ENCODE assay signal across 14 mouse cellular contexts in genomic region chr14:31138219-31138896, GRCm38 (mm10). TPM values are rescaled to one million over a fixed set of nuclear protein-coding genes. Genes with fewer than 3 reads are reported as not detected.
A peak's percentile ranks its signal among the peaks of the same experiment; 100 is the strongest.
DNase-seq lines count a peak whose midpoint lies in the region; ATAC-seq and TF ChIP-seq lines count a peak whose summit lies in the region.
"Had no signal": no experiment of that assay in that cellular context is flagged by ENCODE, and none has a peak within 500 bp of the region (broad histone marks: within the 10 kb centered on the region; RNA-seq: fewer than 3 reads in every experiment).

No protein-coding gene starts in this region.

- H3K4me2 ChIP-seq in heart, postnatal 0 days (ENCODE audit: low read depth, low read length), result no peak overlapping the region
- no peak overlapping the region for H3K4me2 ChIP-seq in lung, postnatal 0 days (replicated peaks; ENCODE audit: low read depth, low read length)
- H3K4me2 ChIP-seq: neural tube, embryonic 12.5 days had no signal

- 82% methylated on average over 30 of the region's 35 CpGs for WGBS in heart, postnatal 0 days
- WGBS in lung, postnatal 0 days, result 79% methylated on average over 26 of the region's 35 CpGs

- H3K4me3 ChIP-seq in heart, postnatal 0 days (ENCODE audit: low read depth, low read length), result no peak overlapping the region
- no peak overlapping the region for H3K4me3 ChIP-seq in lung, postnatal 0 days (ENCODE audit: low read depth, low read length)
- H3K4me3 ChIP-seq: midbrain, embryonic 10.5 days; neural tube, embryonic 12.5 days had no signal

- H3K9me3 ChIP-seq in heart, postnatal 0 days (replicated peaks; ENCODE audit: control insufficient read depth, low read length), result no peaks in the 10 kb centered on the region
- no peaks in the 10 kb centered on the region for H3K9me3 ChIP-seq in lung, postnatal 0 days (ENCODE audit: low read length)
- H3K9me3 ChIP-seq: midbrain, embryonic 10.5 days; neural tube, embryonic 12.5 days had no signal

- DNase-seq in cerebellum, adult 11-12 months, result peak; percentile 57
- no peak for DNase-seq in heart, postnatal 0 days (ENCODE audit: low spot score)
- no peak for DNase-seq in heart, postnatal 36 days
- no peak for DNase-seq in lung, postnatal 0 days (ENCODE audit: low spot score)
- no peak for DNase-seq in lung, postnatal 10 days
- peak; percentile 57 for DNase-seq in cerebellum, adult 9-11 months
- DNase-seq: lung, adult 18-20 months; right cerebral cortex, postnatal 25 days; thymus, postnatal 4 days had no signal

- intact Hi-C loops in heart, postnatal 36 days (cut with DNase I), result no loop called here

- H3K27me3 ChIP-seq in heart, postnatal 0 days (ENCODE audit: control insufficient read depth, insufficient read depth, low read length), result no peaks in the 10 kb centered on the region
- no peaks in the 10 kb centered on the region for H3K27me3 ChIP-seq in lung, postnatal 0 days (replicated peaks; ENCODE audit: insufficient read depth, low read length)
- H3K27me3 ChIP-seq: neural tube, embryonic 12.5 days had no signal

- ATAC-seq in cerebellum, adult (ENCODE audit: insufficient number of reproducible peaks, low FRiP score, low TSS enrichment), result no peak
- ATAC-seq in heart, postnatal 0 days (ENCODE audit: insufficient read depth, low read depth), result no peak
- ATAC-seq in lung, postnatal 0 days, result no peak
- no peak for ATAC-seq in erythroid progenitor cell, adult 5-6 weeks (replicated peaks; ENCODE audit: low FRiP score, poor library complexity, severe bottlenecking)

- 0 out of 2 replicates have a peak overlapping the region, but pooled peaks have one; percentile 60 for H3K27ac ChIP-seq in heart, postnatal 0 days (ENCODE audit: low read depth)
- peak overlapping the region; percentile 62 for H3K27ac ChIP-seq in lung, postnatal 0 days (ENCODE audit: low read length)
- H3K27ac ChIP-seq: midbrain, embryonic 10.5 days; neural tube, embryonic 12.5 days had no signal

- H3K9ac ChIP-seq in heart, postnatal 0 days (replicated peaks; ENCODE audit: low read depth, low read length), result no peak overlapping the region
- no peak overlapping the region for H3K9ac ChIP-seq in lung, postnatal 0 days (replicated peaks; ENCODE audit: low read depth)
- H3K9ac ChIP-seq: neural tube, embryonic 12.5 days had no signal

- peaks cover 73% of the 10 kb centered on the region for H3K36me3 ChIP-seq in heart, postnatal 0 days (replicated peaks; ENCODE audit: control insufficient read depth, insufficient read depth, low read length)
- H3K36me3 ChIP-seq in lung, postnatal 0 days (ENCODE audit: insufficient read depth, low read length), result peaks cover 24% of the 10 kb centered on the region; the same call in 1 of the 2 replicates

- H3K4me1 ChIP-seq in heart, postnatal 0 days (ENCODE audit: control insufficient read depth, insufficient read depth), result peaks cover 3% of the 10 kb centered on the region
- peaks cover 9% of the 10 kb centered on the region; the same call in 1 of the 2 replicates for H3K4me1 ChIP-seq in lung, postnatal 0 days (ENCODE audit: insufficient read depth, low read depth, low read length)

- TF ChIP-seq EP300 in heart, postnatal 0 days (IDR thresholded peaks at IDR 0.05; ENCODE audit: low read depth), result no peak
- TF ChIP-seq EP300 in lung, postnatal 0 days (IDR thresholded peaks at IDR 0.05), result no peak

- no peak for TF ChIP-seq CTCF in heart, postnatal 0 days (IDR thresholded peaks at IDR 0.05; ENCODE audit: low read depth)
- TF ChIP-seq CTCF in lung, postnatal 0 days (IDR thresholded peaks at IDR 0.05), result no peak

RNA-seq across cellular contexts. Expression of gene Nt5dc2, which starts 7.5 kb away (rescaled TPM):
- total RNA-seq in heart, postnatal 0 days (2014; rRNA removed; ENCODE audit: low replicate concordance), result 212 and 269 TPM in 2 replicates
- polyA plus RNA-seq in heart, postnatal 0 days (2015; fragmentation: Nextera tagmentation; extraction: Ambion mirVana), result 146 and 158 TPM in 2 replicates
- 10 to 100 TPM; 19.5 to 19.9 TPM for total RNA-seq in heart, postnatal 36 days (2021)
- 148 and 162 TPM in 2 replicates for polyA plus RNA-seq in lung, postnatal 0 days (2015; fragmentation: Nextera tagmentation; extraction: Ambion mirVana)
- 10.9 and 25.2 TPM in 2 replicates for total RNA-seq in erythroid progenitor cell, adult 5-6 weeks (2015; ENCODE audit: low replicate concordance)
- 9.9 and 11.0 TPM in 2 replicates for total RNA-seq in erythroid progenitor cell, adult 5-6 weeks (2017; ENCODE audit: low replicate concordance)

RNA-seq across cellular contexts. Expression of gene Smim4, which starts 9.6 kb away (rescaled TPM):
- 12.7 and 28.8 TPM in 2 replicates for total RNA-seq in heart, postnatal 0 days (2014; rRNA removed; ENCODE audit: low replicate concordance)
- polyA plus RNA-seq in heart, postnatal 0 days (2015; fragmentation: Nextera tagmentation; extraction: Ambion mirVana), result 194 and 207 TPM in 2 replicates
- total RNA-seq in heart, postnatal 36 days (2021), result 10 to 100 TPM; 64.8 to 72.2 TPM
- polyA plus RNA-seq in lung, postnatal 0 days (2015; fragmentation: Nextera tagmentation; extraction: Ambion mirVana), result 109 and 118 TPM in 2 replicates
- total RNA-seq in erythroid progenitor cell, adult 5-6 weeks (2015; ENCODE audit: low replicate concordance), result 20.2 and 35.2 TPM in 2 replicates
- total RNA-seq in erythroid progenitor cell, adult 5-6 weeks (2017; ENCODE audit: low replicate concordance), result 11.2 and 15.3 TPM in 2 replicates

RNA-seq across cellular contexts. Expression of gene Stab1, which starts 30.1 kb away (rescaled TPM):
- 75.3 and 90.4 TPM in 2 replicates for total RNA-seq in heart, postnatal 0 days (2014; rRNA removed; ENCODE audit: low replicate concordance)
- 24.0 and 25.4 TPM in 2 replicates for polyA plus RNA-seq in heart, postnatal 0 days (2015; fragmentation: Nextera tagmentation; extraction: Ambion mirVana)
- 10 to 100 TPM; 66.1 to 85.9 TPM for total RNA-seq in heart, postnatal 36 days (2021)
- 32.4 and 34.2 TPM in 2 replicates for polyA plus RNA-seq in lung, postnatal 0 days (2015; fragmentation: Nextera tagmentation; extraction: Ambion mirVana)
- 27.2 TPM in 1 of 2 replicates, not detected in the other for total RNA-seq in erythroid progenitor cell, adult 5-6 weeks (2015; ENCODE audit: low replicate concordance)
- 0.64 TPM in 1 of 2 replicates, not detected in the other for total RNA-seq in erythroid progenitor cell, adult 5-6 weeks (2017; ENCODE audit: low replicate concordance)
- total RNA-seq: common myeloid progenitor, adult 5-6 weeks had no signal

Comparison
In these comparisons a context has a peak if more than half of its experiments do, and no peak if none do; other contexts are left out.
1. DNase-seq: peak in cerebellum, adult 11-12 months (single experiment) and cerebellum, adult 9-11 months (single experiment); none in heart, postnatal 0 days (single experiment), heart, postnatal 36 days (0 of 2), lung, postnatal 0 days (single experiment) and lung, postnatal 10 days (single experiment).